ENCODE assay signal across 8 mouse cellular contexts in genomic region chr1:168287843-168288591, GRCm38 (mm10).
DNase-seq lines count a peak whose midpoint lies in the region; ATAC-seq and TF ChIP-seq lines count a peak whose summit lies in the region.

No protein-coding gene starts in this region.

- intact Hi-C loops in gastrocnemius, adult 2 months (cut with DNase I), result no loop called here

- ATAC-seq in hindbrain, embryonic 12.5 days (ENCODE audit: low FRiP score), result peak; percentile 55
- peak; percentile 24; the same call in 1 of the 2 replicates for ATAC-seq in limb, embryonic 12.5 days (ENCODE audit: insufficient number of reproducible peaks, insufficient read depth, low FRiP score, low TSS enrichment, low read depth)
- ATAC-seq in midbrain, embryonic 11.5 days (ENCODE audit: low FRiP score), result peak; percentile 66
- ATAC-seq in stomach, embryonic 15.5 days (ENCODE audit: insufficient read depth, low FRiP score, low read depth), result peak; percentile 95

- H3K4me3 ChIP-seq in gastrocnemius, adult 2 months, result 0 out of 2 replicates have a peak overlapping the region, but pooled peaks have one; percentile 33
- no peak overlapping the region for H3K4me3 ChIP-seq in hindbrain, embryonic 12.5 days
- no peak overlapping the region for H3K4me3 ChIP-seq in limb, embryonic 12.5 days (replicated peaks)
- no peak overlapping the region for H3K4me3 ChIP-seq in midbrain, embryonic 11.5 days (ENCODE audit: low read depth, low read length)
- no peak overlapping the region for H3K4me3 ChIP-seq in stomach, embryonic 15.5 days (replicated peaks)

- 30% methylated on average over 23 of the region's 23 CpGs for WGBS in hindbrain, embryonic 12.5 days
- WGBS in limb, embryonic 12.5 days, result 53% methylated on average over 23 of the region's 23 CpGs
- 26% methylated on average over 23 of the region's 23 CpGs for WGBS in midbrain, embryonic 11.5 days
- WGBS in stomach, embryonic 15.5 days, result 31% methylated on average over 23 of the region's 23 CpGs

- H3K9ac ChIP-seq in hindbrain, embryonic 12.5 days, result peak overlapping the region; percentile 59
- no peak overlapping the region for H3K9ac ChIP-seq in limb, embryonic 12.5 days (replicated peaks)
- peak overlapping the region; percentile 59 for H3K9ac ChIP-seq in midbrain, embryonic 11.5 days (ENCODE audit: low read length)
- no peak overlapping the region for H3K9ac ChIP-seq in stomach, embryonic 15.5 days

- H3K27me3 ChIP-seq in hindbrain, embryonic 12.5 days, result no peaks in the 10 kb centered on the region
- H3K27me3 ChIP-seq in limb, embryonic 12.5 days, result peaks cover 58% of the 10 kb centered on the region
- H3K27me3 ChIP-seq in midbrain, embryonic 11.5 days (ENCODE audit: control insufficient read depth, insufficient read depth, low read length), result no peaks in the 10 kb centered on the region
- H3K27me3 ChIP-seq in stomach, embryonic 15.5 days (replicated peaks), result no peaks in the 10 kb centered on the region

- H3K27ac ChIP-seq in gastrocnemius, adult 2 months, result peak overlapping the region; percentile 69
- H3K27ac ChIP-seq in hindbrain, embryonic 12.5 days, result peak overlapping the region; percentile 89
- no peak overlapping the region for H3K27ac ChIP-seq in limb, embryonic 12.5 days
- H3K27ac ChIP-seq in midbrain, embryonic 11.5 days (ENCODE audit: low read depth, low read length), result peak overlapping the region; percentile 97
- H3K27ac ChIP-seq in stomach, embryonic 15.5 days, result peak overlapping the region; percentile 77

- DNase-seq in adrenal gland, adult 2 months, result peak; percentile 36
- no peak for DNase-seq in adrenal gland, postnatal 4 days (ENCODE audit: low spot score in 2 of 2)
- DNase-seq in cerebellum, postnatal 25 days, result peak; percentile 66
- DNase-seq in gastrocnemius, adult 2 months, result peak; percentile 63
- peak; percentile 93 for DNase-seq in midbrain, embryonic 11.5 days (ENCODE audit: low spot score, missing footprints)

- H3K9me3 ChIP-seq in hindbrain, embryonic 12.5 days (replicated peaks), result no peaks in the 10 kb centered on the region
- no peaks in the 10 kb centered on the region for H3K9me3 ChIP-seq in limb, embryonic 12.5 days
- H3K9me3 ChIP-seq in midbrain, embryonic 11.5 days (ENCODE audit: control insufficient read depth, low read length), result no peaks in the 10 kb centered on the region
- H3K9me3 ChIP-seq in stomach, embryonic 15.5 days, result no peaks in the 10 kb centered on the region

- H3K4me2 ChIP-seq in hindbrain, embryonic 12.5 days (replicated peaks), result peak overlapping the region; percentile 23
- H3K4me2 ChIP-seq in limb, embryonic 12.5 days, result no peak overlapping the region
- peak overlapping the region; percentile 35 for H3K4me2 ChIP-seq in midbrain, embryonic 11.5 days
- peak overlapping the region; percentile 34; the same call in 1 of the 2 replicates for H3K4me2 ChIP-seq in stomach, embryonic 15.5 days

- H3K4me1 ChIP-seq in hindbrain, embryonic 12.5 days, result peaks cover 91% of the 10 kb centered on the region
- peaks cover 65% of the 10 kb centered on the region for H3K4me1 ChIP-seq in limb, embryonic 12.5 days (replicated peaks)
- peaks cover 83% of the 10 kb centered on the region for H3K4me1 ChIP-seq in midbrain, embryonic 11.5 days (ENCODE audit: control insufficient read depth, insufficient read depth, low read length)
- H3K4me1 ChIP-seq in stomach, embryonic 15.5 days, result peaks cover 42% of the 10 kb centered on the region

- no peaks in the 10 kb centered on the region for H3K36me3 ChIP-seq in hindbrain, embryonic 12.5 days
- H3K36me3 ChIP-seq in limb, embryonic 12.5 days, result no peaks in the 10 kb centered on the region
- no peaks in the 10 kb centered on the region for H3K36me3 ChIP-seq in midbrain, embryonic 11.5 days (ENCODE audit: control insufficient read depth, insufficient read depth, low read length)
- H3K36me3 ChIP-seq in stomach, embryonic 15.5 days, result no peaks in the 10 kb centered on the region

- TF ChIP-seq CTCF in gastrocnemius, adult 2 months (IDR thresholded peaks at IDR 0.05), result no peak

Comparison
In these comparisons a context has a peak if more than half of its experiments do, and no peak if none do; other contexts are left out.
1. DNase-seq: peak in adrenal gland, adult 2 months (single experiment), cerebellum, postnatal 25 days (2 of 2), gastrocnemius, adult 2 months (single experiment) and midbrain, embryonic 11.5 days (single experiment); none in adrenal gland, postnatal 4 days (0 of 2).
2. ATAC-seq: peak in every context shown above with its lines; median percentile 95 in stomach, embryonic 15.5 days; 66 in midbrain, embryonic 11.5 days; 55 in hindbrain, embryonic 12.5 days; 24 in limb, embryonic 12.5 days.
3. H3K9ac ChIP-seq: peak in hindbrain, embryonic 12.5 days (single experiment) and midbrain, embryonic 11.5 days (single experiment); none in limb, embryonic 12.5 days (single experiment) and stomach, embryonic 15.5 days (single experiment).